Mouse (Mus musculus): Measurements from ENCODE around the gene Grk6. TPM values are rescaled to one million over a fixed set of nuclear protein-coding genes. Genes with fewer than 3 reads are reported as not detected.

Gene Grk6
- 36.1 and 44.1 TPM in 2 replicates for polyA plus RNA-seq (2012; rRNA removed)

GRCm38 (mm10) chr13:55444937-55445315 is at the start of gene Grk6:
Gene Grk6 (plus strand): TSS chr13:55445072.
- DNase-seq (ENCODE audit: low read depth) = peak; percentile 93

- no peak for DNase-seq (ENCODE audit: low read depth)
These were observed 46.8 kb upstream of the Grk6 start, which contains the start of gene Slc34a1 for GRCm38 (mm10) chr13:55398088-55398487. Gene Slc34a1 (plus strand): TSS chr13:55398187.

DNA sequence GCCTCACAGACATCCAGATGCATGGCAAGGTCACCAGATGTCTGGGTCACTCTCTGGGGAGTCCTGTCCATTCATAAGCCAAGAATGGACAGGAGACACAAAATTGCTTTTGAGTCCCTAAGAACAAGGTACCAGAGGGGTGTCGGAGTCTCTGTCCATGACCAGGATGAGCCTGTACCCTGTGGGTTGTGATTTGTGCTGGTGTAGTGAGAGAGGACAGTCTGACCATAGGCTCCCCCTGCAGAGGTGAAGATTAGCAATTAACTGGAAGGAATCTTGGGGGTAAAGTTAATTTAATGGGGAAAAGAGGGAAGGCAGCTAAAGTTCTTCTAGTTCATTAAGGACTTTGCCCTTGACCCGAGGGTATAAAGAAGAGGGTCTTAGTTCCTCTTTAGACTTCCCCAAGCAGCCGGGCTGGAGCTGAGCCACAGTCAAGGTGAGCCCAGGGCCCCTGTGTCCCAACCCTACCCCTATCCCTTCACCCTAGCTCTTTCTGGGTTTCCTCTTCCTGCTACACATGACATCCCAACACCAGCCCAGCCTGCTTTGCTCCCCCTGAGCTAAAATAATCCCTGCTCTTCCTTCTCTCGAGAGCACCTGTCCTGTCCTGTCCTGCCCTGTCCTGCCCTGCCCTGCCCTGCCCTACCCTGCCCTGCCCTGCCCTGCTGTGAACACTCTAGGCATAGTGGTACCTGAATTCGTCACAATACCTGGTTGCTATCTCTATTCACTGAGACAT is 45.4 kb upstream of the Grk6 start:
- no peak for DNase-seq (ENCODE audit: low read depth)

GRCm38 (mm10) chr13:55400039-55400346 is 44.9 kb upstream of the Grk6 start:
- no peak for DNase-seq (ENCODE audit: low read depth)

DNA sequence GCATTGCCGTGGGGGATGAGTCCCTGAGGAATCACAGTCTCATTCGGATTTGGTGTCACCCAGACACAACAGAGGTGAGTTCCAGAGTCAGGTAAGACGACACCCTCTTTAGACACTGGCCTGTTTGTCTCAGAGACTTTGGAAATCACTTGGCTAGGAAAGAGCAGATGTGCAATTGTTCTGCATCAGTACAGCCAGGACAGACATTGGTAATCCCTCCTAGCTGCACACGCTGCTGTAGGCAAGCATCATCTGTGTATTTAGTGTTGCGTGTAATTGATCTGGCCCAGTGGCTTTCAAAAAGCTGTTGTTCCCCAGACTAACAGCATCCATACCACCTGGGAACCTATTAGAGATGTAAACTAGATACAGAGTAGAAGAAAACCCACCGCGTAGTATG is 41.6 kb upstream of the Grk6 start:
- no peak for DNase-seq (ENCODE audit: low read depth)

GRCm38 (mm10) chr13:55403935-55404852 is 40.7 kb upstream of the Grk6 start:
- peak; percentile 96 for DNase-seq (ENCODE audit: low read depth)

GRCm38 (mm10) chr13:55404853-55405782 is 39.8 kb upstream of the Grk6 start:
- no peak for DNase-seq (ENCODE audit: low read depth)

DNA sequence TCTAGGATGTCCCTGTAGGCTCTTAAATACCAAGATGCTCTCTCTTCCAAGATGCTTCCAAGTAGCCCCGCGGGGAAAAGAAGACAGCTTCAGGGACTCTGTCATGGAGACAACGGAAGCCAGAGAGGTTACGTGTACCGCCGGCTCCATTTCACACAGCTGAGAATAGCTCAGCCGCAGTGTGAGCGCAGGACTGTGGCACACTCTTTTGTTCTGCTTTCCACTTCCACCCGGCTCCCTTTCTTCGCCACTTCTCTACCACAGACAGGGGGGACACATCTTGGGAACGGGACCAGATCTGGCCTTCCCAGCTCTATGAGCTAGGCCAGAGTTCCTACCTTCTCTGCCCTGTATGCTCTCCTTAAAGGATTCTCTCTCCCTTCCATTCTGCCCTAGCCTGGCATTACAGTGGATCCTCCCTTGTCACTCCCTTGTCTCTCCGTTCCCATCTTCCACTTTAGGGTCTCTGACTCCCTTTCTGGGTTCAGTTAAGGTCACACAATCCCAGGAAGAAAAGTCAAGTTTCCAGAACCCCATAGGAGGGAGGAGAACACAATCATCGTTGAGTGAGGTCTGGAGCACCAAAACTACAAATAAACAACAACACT is 39.0 kb upstream of the Grk6 start:
- DNase-seq (ENCODE audit: low read depth) = no peak

DNA sequence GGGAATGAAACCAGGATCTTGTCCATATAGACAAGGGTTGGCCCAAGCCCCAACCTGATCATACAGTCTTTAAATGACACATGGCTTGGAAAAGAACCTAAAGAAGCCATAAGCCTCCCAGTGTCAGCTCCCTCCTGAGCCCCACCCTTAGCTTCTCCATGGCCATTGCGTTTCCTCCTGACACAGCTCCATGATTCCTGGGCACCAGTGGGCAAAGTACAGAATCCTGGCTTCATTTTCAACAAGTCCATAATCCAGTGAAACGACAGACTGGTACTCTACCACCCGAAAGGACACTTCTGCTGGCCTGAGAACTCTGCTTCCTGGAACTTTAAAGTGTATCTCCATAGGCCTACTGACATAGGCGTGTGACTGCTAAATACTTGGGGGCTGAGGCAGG is 37.5 kb upstream of the Grk6 start:
- DNase-seq (ENCODE audit: low read depth) = no peak

- no peak for DNase-seq (ENCODE audit: low read depth)
These were observed 36.2 kb upstream of the Grk6 start for GRCm38 (mm10) chr13:55408546-55409120.

GRCm38 (mm10) chr13:55411826-55412225 is 33.0 kb upstream of the Grk6 start:
- DNase-seq (ENCODE audit: low read depth) = no peak

- no peak for DNase-seq (ENCODE audit: low read depth)
These were observed 32.1 kb upstream of the Grk6 start for GRCm38 (mm10) chr13:55412643-55413307.

- no peak for DNase-seq (ENCODE audit: low read depth)
These were observed 31.5 kb upstream of the Grk6 start for GRCm38 (mm10) chr13:55413333-55413732.

GRCm38 (mm10) chr13:55414743-55415380 is 30.0 kb upstream of the Grk6 start, which contains the start of gene Pfn3:
Gene Pfn3 (minus strand): TSS chr13:55415232.
- no peak for DNase-seq (ENCODE audit: low read depth)

DNA sequence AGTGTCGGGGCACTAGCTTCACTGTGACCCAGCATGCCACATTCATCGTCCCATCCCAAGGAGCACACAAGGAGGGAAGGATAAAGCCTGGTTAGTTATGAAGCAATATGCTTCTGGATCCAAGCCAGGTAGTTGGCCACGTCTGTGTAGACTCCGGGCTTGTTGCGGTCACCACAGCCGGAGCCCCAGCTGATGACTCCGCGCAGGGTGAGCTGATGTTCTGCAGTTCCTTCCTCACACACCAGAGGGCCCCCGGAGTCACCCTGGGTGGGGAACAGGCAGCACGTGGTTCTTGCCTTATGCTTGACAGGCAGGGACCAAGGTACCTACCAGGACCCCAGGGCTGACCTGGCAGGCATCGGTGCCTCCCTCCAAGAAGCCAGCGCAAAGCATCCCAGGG is 26.9 kb upstream of the Grk6 start:
- DNase-seq (ENCODE audit: low read depth) = no peak

DNA sequence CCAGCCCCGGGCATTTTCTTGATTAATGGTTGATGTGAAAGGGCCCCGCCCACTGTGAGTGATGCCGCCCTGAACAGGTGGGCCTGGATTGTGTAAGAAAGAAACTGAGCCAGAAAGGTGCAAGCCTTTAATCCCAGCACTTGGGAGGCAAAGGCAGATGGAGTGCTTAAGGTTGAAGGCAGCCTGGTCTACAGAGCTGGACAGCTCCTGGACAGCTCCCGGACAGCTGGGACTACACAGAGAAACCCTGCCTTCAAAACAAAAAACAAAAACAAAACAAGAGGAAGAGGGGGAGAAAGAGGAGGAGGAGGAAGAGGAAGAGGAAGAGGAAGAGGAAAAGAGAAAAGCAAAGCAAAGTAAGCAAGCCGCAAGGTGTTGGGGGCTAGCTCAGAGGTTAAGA is 25.7 kb upstream of the Grk6 start:
- DNase-seq (ENCODE audit: low read depth) = no peak

- DNase-seq (ENCODE audit: low read depth) = no peak
These were observed 24.6 kb upstream of the Grk6 start for GRCm38 (mm10) chr13:55420018-55420932.

DNA sequence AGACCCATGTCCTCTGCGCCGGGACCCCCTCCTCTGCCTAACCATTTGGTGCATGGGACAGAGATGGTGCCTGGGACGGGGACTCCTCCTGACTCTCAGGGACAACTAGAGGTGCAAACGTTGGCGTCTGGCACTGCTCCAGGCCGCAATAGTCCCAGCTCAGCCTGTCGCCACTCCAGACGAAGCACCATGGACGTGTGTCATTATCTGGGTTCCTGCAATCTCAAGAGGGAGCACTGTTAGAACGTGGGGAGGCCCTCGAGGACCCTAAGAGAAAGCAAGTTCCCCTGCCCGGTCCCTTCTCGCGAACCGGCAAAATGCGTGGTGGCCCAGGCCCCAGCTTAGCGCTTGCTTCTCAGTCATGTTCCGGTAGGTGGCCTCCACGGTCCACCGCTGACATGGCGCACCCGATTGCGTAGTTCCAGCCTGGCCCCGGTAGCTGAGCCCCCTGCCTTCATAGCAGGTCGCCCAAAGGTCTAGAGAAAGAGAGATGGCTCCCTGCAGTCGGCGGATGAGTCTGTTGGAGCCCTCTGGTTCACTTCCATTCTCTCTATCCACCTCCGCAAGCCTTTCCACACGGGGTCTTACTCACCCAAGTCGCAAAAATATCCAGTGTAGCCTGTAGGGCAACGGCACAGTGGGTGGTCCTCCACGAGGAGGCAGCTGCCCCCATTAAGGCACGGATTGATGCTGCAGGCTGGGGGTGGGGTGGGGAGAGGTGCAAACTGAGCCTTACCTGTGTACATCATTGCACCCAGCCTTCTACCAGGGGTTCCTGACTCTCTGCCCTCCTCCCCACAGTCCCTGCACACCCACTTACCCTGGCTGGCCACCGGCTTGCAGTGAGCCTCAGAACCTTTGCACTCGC is 23.7 kb upstream of the Grk6 start:
- DNase-seq (ENCODE audit: low read depth) = no peak
